Mouse (Mus musculus) urinary bladder, adult 18-20 months (tissue): ENCODE measurements around the gene Bicral.

Experiments used
- DNase-seq, 2 experiments: peaks; one replicate each; pipeline ENCODE4 v3.0.0; 2022; ENCODE audit warnings: low spot score in 2 of 2, mixed read lengths in 2 of 2

Bicral gene

DNA sequence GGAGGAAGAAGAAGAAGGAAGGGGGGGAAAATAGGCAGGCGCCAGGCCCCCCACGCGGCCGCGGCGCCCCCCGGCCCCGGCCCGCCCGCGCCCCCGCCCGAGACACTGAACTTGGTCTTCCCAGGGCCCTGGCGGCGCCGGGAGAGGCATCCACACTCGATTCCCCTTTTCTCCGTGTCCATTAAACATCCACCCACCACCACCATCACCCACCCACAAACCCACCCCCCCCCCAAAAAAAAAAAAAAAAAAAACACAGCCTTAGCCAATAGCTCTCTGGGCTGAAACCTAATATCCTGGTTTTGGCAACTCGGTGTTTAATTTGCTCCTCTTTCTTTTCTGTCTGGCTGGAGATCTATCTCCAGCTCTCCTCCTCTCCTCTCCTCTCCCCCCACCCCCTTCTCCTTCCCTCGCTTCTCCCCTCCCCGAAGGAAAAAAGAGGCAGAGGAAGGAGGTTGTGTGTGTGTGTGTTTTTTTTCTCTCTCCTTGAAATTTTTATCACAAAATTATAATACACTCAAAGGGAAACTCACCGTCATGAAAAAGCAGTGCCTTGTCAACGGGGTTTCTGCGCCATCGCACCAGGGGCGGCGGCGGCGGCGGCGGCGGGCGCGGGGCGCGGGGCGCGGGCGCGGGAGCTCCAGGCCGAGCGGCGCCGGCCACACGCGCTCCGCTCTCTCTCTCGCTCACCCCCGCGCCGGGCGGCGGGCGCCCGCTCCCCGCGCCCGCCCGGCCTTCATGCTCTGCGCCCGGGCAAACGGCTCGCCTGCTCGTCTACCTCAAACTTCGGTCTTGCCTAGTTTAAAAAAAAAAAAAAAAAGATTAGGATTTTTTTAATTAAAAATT, at the start of gene Bicral:
Gene Bicral (minus strand): TSS at position 580 of the 846 bp plus-strand sequence.
- DNase-seq: peak; percentile 56 to 72

DNA sequence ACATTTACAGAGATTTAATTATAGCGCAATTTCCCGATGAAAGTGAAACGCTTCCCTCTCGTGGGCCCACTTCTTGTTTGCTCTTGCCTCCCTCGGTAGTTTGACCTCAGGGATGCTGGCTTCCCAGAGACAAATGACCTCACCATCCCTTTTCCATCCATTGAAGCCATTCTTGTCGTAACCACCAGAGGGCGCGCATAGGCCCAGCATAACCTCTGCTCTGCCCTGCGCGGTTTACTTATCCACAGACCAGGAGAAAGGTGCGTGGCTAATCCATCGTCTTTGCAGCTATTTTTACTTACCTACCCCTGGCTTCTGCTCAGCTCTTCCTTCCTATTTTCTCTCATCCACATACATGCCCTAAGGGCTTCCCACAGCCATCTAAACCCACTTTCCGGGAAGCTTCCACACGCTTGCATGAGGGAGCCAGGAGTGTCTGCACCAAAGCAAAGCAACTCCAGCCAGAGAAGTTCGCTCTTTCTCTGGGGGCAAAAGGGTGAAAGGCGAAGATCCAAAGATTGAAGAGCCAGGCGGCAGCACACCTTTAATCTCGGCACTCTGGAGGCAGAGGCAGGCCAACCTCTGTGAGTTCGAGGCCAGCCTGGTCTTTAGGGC, 45.7 kb upstream of the Bicral start:
- DNase-seq: peak; percentile 56 to 59

DNA sequence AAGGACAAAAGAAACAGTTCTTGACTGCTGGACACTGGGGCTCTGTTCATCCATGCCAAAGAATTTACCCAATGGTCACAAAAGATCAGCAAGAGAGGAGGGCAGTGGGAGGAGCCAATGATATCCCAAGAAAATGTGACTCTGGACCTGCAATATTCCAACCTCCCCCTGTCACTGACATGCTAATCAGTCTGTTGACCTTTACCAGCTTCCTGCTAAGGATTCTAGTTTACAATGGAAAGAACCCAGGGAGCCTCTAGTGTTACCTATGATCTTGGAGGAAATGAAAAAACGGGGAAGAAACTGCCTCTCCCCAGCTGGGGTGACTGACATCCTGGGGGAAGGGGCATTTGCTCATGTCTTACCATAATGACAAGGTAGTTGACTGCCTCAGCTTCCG, 42.7 kb upstream of the Bicral start:
- DNase-seq: no peak

GRCm38 (mm10) chr17:46897221-46897950, 39.1 kb upstream of the Bicral start:
- DNase-seq: no peak

DNA sequence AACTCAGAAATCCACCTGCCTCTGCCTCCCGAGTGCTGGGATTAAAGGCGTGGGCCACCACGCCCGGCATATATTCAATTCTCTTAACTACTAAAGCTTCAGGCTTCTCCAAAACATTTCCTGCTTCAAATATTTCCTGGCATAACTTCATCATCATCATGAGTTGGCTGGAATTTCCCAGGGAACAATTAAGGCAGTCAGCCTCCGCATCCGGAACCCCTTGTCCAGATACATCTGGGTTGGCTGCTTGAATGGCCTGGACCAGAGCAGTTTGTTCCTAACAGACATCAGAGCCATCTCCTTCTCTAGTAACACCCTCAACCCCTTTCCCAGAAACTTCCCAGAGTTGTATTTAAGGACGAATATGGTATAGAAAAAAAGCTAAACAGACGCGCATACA, 37.1 kb upstream of the Bicral start:
- DNase-seq: no peak

DNA sequence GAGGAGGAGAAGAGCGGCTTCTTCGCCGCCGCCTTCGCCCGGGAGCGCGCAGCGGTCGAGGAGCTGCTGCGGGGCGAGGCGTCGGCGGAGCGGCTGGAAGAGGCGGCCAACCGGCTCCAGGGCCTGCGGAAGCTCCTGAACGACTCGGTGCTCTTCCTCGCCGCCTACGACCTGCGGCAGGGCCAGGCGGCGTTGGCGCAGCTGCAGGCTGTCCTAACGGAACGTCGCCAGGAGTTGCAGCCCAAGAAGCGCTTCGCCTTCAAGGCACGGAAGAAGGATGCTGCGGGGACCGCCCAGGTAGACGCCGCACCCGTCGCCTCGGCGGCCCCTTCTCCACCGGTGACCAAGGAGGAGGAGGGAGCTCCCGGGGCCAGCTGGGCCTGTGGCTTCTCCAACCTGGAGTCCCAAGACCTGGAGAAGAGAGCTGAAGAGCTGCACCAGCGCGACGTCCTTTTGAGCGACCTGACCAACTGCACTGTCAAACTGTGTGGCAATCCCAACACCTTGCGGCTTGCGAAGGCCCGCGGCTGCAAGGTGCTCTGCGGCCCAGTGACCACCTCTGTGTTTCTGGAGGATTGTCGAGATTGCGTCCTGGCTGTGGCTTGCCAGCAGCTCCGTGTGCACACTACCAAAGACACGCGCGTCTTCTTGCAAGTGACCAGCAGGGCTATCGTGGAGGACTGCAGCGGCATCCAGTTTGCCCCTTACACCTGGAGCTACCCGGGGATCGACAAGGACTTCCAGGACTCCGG, 32.7 kb upstream of the Bicral start:
- peak; percentile 30 to 55 for DNase-seq

- DNase-seq: peak; percentile 90 to 96
Measured at GRCm38 (mm10) chr17:46890116-46890815, 32.0 kb upstream of the Bicral start, which contains the start of gene Tbcc. TSS of gene Tbcc (plus strand) at chr17:46890684.

- peak; percentile 68 to 69 for DNase-seq
Measured at GRCm38 (mm10) chr17:46889450-46890084, 31.3 kb upstream of the Bicral start.

DNA sequence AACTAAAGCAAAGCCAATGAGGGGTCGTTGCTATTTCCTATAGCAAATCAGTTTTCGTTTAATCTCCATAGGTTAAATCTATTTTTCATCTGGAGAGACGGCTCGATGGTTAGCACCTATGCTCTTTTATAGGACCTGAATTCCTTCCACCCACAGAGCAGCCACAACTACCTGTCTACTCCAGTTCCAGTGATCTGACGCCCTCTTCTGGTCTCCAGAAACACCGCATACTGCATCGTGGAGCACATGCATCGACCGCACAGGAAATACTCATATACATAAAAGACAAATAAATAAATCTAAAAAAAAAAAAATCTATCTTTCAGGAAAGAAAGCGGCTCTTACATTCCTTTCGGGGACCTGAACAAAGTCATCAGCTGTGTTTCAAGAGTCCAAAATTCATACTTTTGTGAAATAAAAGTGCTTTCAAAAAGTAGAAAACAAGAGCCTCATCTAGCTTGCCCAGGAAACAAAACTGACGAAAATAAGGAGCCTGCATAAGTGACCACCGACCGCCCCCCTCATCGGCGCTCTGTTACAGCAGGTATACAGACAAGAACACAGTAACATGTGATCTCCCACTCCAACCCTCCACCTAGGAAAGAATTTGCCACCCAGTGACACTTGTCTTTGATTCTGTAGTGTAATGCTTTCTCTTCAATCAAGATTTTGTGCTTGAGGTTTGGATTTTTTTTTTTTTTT, 30.4 kb upstream of the Bicral start:
- DNase-seq: no peak

GRCm38 (mm10) chr17:46885910-46886643, 27.8 kb upstream of the Bicral start:
- DNase-seq: no peak

- DNase-seq: no peak
Measured at GRCm38 (mm10) chr17:46885218-46885909, 27.1 kb upstream of the Bicral start.

DNA sequence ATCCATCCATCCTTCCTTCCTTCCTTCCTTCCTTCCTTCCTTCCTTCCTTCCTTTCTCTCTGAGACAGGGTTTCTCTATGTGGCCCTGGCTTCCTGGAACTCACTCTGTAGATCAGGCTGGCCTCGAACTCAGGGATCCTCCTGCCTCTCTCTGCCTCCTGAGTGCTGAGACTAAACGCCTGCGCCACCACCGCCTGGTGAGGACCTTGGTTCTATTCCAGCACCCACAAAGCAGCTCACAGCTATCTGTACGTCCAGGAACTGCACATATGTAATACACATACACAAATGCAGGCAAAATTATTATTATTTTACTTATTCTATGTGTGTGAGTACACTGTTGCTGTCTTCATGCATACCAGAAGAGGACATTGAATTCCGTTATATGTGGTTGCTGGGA, 26.5 kb upstream of the Bicral start:
- no peak for DNase-seq

- DNase-seq: no peak
Measured at GRCm38 (mm10) chr17:46883107-46883506, 24.8 kb upstream of the Bicral start.

DNA sequence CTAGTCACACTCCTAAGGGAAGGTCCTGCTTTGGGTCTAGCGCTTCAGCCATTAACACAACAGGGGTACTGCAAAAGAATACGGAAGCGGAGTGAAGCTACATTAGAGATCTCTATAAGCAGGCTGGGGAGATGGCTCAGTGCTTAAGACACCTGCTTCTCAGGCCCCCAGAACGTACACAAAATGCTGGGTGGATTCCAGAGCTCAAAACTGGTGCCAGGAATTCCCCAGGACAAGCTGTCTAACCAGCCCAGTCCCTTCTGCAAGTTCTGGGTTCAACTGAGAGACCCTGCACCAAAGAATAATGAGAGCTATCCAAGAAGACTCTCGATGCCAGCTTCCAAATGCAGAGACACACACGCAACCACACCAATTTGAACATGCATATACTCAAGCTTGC, 23.4 kb upstream of the Bicral start:
- no peak for DNase-seq

DNA sequence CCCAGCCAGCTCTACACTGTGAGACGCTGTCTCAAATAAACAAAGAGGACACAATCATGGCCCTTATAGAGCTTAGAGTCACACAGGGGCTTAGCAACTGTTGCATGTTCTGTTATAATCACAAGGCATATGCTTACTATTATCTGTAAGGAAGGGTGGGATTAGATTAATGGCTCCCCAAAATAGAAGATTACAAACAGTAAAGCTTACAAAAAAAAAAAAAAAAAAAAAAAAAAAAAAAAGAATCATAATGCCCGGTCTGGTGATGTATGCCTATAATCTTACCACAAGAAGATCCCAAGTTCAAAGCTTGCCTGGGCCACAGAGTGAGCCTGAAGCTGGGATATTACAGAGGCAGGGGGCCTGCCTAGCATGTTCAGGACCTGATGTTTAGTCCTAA, 22.0 kb upstream of the Bicral start:
- no peak for DNase-seq

DNA sequence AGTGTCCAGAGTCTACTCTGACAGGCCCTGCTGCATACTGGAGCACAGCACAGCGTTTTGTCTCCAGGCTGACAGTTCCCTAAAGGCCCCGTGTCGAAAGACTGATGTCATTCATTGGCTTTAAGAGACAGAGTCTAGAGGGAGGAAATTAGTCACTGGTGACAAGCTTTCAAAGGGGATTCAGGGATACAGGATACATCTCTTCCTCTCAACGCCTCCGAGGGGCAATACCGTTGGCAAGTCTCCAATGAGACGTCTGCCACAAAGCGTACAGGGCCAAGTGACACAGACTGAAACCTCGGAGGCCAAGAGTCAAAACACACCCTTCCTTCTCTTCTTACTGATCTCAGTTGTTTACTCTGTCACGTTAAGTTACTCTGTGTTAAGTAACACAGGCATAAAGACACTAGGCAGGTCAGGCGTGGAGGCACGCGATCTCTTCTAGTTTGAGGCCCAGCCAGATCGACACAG, 21.6 kb upstream of the Bicral start:
- DNase-seq: peak in 1 of 2 experiments; percentile 43

- no peak for DNase-seq
Measured at GRCm38 (mm10) chr17:46877061-46877460, 18.8 kb upstream of the Bicral start.

DNA sequence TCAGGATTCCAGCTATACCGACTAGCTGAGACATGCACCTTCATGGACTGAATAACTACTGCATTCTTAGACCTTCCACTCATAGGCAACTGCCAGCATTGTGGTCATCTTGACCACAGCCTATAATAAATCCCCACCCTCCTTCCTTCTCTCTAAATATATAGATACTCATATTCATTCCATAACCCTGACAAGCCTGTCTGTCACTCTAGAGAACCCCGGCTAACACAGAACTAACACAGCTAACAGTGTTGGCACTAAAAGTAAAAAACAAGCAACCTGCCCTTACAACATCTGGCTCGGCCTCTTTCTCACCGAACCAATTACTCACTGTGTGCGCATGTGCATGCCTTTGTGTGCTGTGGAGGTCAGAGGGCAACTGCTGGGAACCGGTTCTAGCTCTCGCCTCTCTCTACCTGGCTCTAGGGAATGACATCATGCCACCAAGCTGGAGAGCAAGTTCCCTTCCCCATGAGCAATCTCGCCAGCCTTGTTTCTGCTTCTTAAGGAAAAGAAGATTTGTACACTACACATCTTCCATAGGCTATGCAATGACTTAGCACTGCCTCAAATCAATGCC, 18.2 kb upstream of the Bicral start:
- DNase-seq: peak in 1 of 2 experiments; percentile 68
